Mouse (Mus musculus) thymus, adult 2 months (tissue): ENCODE measurements around the gene Cib1. TPM values are rescaled to one million over a fixed set of nuclear protein-coding genes. Genes with fewer than 3 reads are reported as not detected.

Source experiments
- DNase-seq: peaks from one replicate; pipeline ENCODE4 v3.0.0; 2021
- H3K27ac ChIP-seq: fragments of 200-500 bp; 2 replicates; pipeline ENCODE4 v1.5.1; 2012; ENCODE audit warnings: low read length, control low read depth; ENCODE audit not compliant: control insufficient read depth, insufficient read depth
- H3K27me3 ChIP-seq: fragments of 200-500 bp; 2 replicates; pipeline ENCODE4 v1.6.1; 2012; ENCODE audit warnings: mild to moderate bottlenecking, low read length, moderate library complexity, mixed read lengths; ENCODE audit not compliant: control insufficient read depth, insufficient read depth
- H3K36me3 ChIP-seq: fragments of 200-500 bp; 2 replicates; pipeline ENCODE4 v1.6.1; 2012; ENCODE audit warnings: mild to moderate bottlenecking, low read length, moderate library complexity; ENCODE audit not compliant: control insufficient read depth, insufficient read depth
- H3K4me1 ChIP-seq: fragments of 200-500 bp; replicated peaks from 2 replicates; pipeline ENCODE4 v1.6.1; 2012; ENCODE audit warnings: low read length; ENCODE audit not compliant: control insufficient read depth, insufficient read depth
- H3K4me3 ChIP-seq: fragments of 200-500 bp; 2 replicates; pipeline ENCODE4 v1.5.1; 2012; ENCODE audit warnings: mild to moderate bottlenecking, low read length, control low read depth, moderate library complexity; ENCODE audit not compliant: control insufficient read depth, insufficient read depth
- CTCF ChIP-seq: fragments of 200-500 bp; IDR thresholded peaks from 2 replicates; pipeline ENCODE4 v1.5.1; 2012; ENCODE audit warnings: mild to moderate bottlenecking, control low read depth, low read length, moderate library complexity, borderline replicate concordance; ENCODE audit not compliant: control insufficient read depth, poor library complexity, insufficient read depth; ENCODE audit errors: extremely low read depth
- POLR2A ChIP-seq: fragments of 200-500 bp; IDR thresholded peaks from 2 replicates; pipeline ENCODE4 v1.6.1; 2012; ENCODE audit warnings: mild to moderate bottlenecking, low read length, control low read depth, moderate library complexity; ENCODE audit not compliant: control insufficient read depth, poor library complexity, insufficient read depth; ENCODE audit errors: extremely low read depth
- WGBS: fragments of 180-500 bp; shearing (Covaris S2); methylation state at CpG from one replicate; pipeline ENCODE4 v1.1.7; 2018; 5-methylcytosine and 5-hydroxymethylcytosine counted together
- polyA plus RNA-seq: library from polyadenylated mRNA; depleted of rRNA; stranded (reverse); fragments of >200 nt; gene quantifications from 2 replicates; pipeline ENCODE4 v1.2.3, GENCODE M21; 2012

Gene Cib1
- polyA plus RNA-seq, 1 experiment, result 192 TPM

DNA sequence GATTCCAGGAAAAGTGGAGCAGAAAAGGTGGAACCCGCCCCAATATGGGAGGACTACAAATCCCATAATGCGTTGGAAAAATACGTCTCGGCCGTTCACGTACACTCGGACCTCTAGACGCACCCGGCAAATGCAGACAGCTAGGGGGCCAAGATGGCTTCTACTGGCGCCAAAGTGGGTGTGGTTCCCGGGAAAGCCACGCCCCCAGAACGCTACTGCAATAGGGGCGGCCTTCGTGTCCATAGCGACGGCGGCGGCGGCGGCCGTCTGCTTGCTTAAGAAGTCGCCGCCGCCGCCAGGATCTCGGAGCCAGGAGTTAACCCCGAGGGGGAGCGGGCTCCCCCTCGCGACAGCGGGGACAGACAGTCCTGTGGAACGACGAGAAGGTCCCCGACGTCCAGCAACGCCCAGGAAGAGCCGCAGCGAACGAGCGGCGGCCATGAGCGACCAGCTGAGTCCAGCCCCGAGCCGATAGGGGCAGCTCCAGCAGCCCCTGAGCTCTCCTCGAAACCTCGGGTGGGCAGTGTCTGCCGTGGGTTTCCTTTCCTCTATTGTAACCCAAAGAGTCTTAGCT, 13.6 kb upstream of the Cib1 start, which contains the start of gene Ttll13:
TSS of gene Ttll13 (plus strand) at position 229 of the 574 bp plus-strand sequence.
- Histone ChIP-seq H3K27ac (no peak within 1 kb of the TSS), H3K4me3 (peak within 1 kb of the TSS; percentile 48), H3K36me3 (no peaks in the 10 kb centered on the region), H3K27me3 (no peaks in the 10 kb centered on the region), H3K4me1 (0 out of 2 replicates have a peak, but pooled peaks cover 2% of the 10 kb centered on the region)
- TF ChIP-seq POLR2A (no peak), CTCF (peak; percentile 82)
- DNase-seq, result peak; percentile 96
- WGBS, result under 1% methylated on average over 48 of the region's 48 CpGs

DNA sequence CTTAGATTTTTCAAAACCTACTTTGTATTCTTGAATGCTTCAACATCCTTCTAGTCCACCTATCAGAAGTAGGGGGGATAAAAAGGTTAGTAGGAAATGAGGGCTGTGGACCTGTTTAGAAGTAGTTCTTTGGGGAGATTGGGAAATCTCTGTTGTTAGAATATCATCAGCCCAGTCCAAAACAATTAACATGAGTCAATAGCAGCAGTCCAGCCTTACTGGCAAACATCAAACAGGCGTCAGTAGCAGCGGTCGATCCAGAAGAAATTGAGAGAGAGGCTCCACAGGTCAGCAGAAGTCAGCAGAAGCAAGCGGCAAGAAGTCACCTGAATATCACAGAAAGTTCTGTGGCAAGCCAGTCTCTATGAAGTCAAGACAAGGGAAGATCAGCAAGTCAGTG, 12.2 kb upstream of the Cib1 start:
- H3K36me3 ChIP-seq, result peaks cover 8% of the 10 kb centered on the region; the same call in 1 of the 2 replicates
- no peak for DNase-seq
- no peak overlapping the region for H3K4me3 ChIP-seq
- no peak for TF ChIP-seq CTCF
- H3K4me1 ChIP-seq, result 0 out of 2 replicates have a peak, but pooled peaks cover 2% of the 10 kb centered on the region
- no peaks in the 10 kb centered on the region for H3K27me3 ChIP-seq
- no peak overlapping the region for H3K27ac ChIP-seq
- WGBS, result over 99% methylated on average over 4 of the region's 4 CpGs

DNA sequence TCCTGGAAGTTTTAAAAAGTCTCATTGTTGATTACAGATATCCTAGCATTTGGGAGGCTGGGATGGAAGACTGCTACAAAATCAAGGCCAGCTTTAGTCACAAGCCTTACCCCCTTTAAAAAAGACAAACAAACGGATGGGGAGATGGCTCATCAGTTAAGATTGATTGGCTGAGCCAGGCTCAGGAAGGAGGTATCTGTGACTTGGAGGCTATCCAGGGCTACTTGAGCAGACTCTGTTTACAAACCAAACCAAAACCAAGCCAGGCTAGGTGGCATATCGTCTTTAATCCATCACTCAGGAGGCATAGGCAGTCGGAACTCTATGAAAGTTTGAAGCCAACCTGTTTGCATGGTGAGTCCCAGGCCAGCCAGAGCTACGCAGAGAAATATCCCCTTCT, 9.0 kb upstream of the Cib1 start:
- Histone ChIP-seq H3K27ac (no peak overlapping the region), H3K4me3 (no peak overlapping the region), H3K27me3 (no peaks in the 10 kb centered on the region), H3K4me1 (0 out of 2 replicates have a peak, but pooled peaks cover 2% of the 10 kb centered on the region), H3K36me3 (peaks cover 22% of the 10 kb centered on the region)
- WGBS, result 95% methylated on average over 4 of the region's 4 CpGs
- TF ChIP-seq POLR2A, result no peak
- no peak for TF ChIP-seq CTCF
- no peak for DNase-seq

DNA sequence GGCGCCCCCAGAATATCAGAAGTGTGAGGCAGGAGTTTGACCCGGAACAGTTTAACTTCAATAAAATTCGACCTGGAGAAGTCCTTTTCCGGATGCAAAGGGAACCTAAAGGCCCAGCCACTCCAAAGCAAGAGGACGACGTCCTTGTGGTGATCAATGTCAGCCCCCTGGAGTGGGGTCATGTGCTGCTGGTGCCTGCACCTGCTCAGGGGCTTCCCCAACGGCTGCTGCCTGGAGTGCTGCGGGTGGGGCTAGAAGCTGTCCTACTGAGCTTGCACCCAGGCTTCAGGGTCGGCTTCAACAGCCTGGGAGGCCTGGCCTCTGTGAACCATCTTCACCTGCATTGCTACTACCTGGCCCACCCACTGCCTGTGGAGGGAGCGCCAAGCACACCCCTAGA, 5.9 kb upstream of the Cib1 start:
- Histone ChIP-seq H3K27ac (no peak overlapping the region), H3K27me3 (no peaks in the 10 kb centered on the region), H3K4me1 (peaks cover 5% of the 10 kb centered on the region), H3K36me3 (peaks cover 22% of the 10 kb centered on the region), H3K4me3 (no peak overlapping the region)
- 94% methylated on average over 10 of the region's 10 CpGs for WGBS
- TF ChIP-seq CTCF, result no peak
- no peak for TF ChIP-seq POLR2A
- no peak for DNase-seq

DNA sequence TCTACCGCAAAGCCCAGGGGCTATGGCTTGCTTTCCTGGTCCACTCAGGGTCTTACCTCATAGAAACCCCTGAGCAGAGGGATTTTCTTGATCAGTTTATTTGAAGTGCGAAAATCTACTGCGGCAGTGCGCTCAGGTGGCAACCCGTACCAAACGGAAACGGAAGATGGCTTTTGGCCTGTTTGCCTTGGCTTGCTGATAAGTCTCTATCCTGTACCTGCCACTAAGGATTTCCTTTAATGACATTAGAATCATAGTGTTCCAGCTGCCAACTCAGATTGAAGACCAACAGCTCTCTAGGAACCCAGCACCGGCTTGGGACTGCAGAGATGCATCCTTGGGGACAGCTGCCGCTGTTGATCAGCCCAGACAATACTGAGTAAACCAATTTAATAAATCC, 1.2 kb upstream of the Cib1 start:
- peak overlapping the region; percentile 50; the same call in 1 of the 2 replicates for H3K27ac ChIP-seq
- peak overlapping the region; percentile 15; the same call in 1 of the 2 replicates for H3K4me3 ChIP-seq
- H3K4me1 ChIP-seq, result peaks cover 7% of the 10 kb centered on the region
- WGBS, result 72% methylated on average over 9 of the region's 9 CpGs
- DNase-seq, result no peak
- peaks cover 7% of the 10 kb centered on the region for H3K36me3 ChIP-seq
- H3K27me3 ChIP-seq, result no peaks in the 10 kb centered on the region
- TF ChIP-seq POLR2A, result no peak
- TF ChIP-seq CTCF, result no peak

DNA sequence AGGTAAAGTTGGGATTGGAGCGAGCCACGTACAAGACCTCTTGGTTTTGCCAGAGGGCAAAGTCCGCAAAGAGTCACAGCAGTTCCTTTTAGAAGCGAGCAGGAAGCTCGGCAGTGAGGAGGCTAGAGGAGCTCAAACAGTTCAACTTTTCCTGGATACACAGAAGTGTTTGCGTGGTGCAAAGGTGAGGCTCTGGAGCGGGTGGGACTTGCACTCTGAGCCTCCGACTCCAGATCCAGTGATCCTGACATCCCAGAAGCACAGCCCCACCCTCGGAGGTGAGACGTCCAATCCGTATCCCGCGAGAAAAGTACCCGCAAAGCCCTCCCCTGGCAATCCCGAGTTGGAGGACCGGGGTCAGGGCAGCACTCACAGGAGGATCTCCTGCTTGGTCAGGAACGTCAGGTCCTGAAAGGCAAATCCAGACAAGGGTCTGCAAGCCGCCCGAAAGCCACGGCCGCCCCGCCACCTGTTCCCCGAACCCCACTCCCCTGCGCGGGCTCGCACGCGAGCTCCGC, 583 bp downstream of the Cib1 start:
- peak overlapping the region; percentile 55 for H3K4me3 ChIP-seq
- no peak for DNase-seq
- TF ChIP-seq CTCF, result no peak
- no peak for TF ChIP-seq POLR2A
- H3K4me1 ChIP-seq, result peaks cover 10% of the 10 kb centered on the region
- H3K27me3 ChIP-seq, result no peaks in the 10 kb centered on the region
- H3K27ac ChIP-seq, result peak overlapping the region; percentile 3; the same call in 1 of the 2 replicates
- peaks cover 3% of the 10 kb centered on the region for H3K36me3 ChIP-seq
- 1% methylated on average over 29 of the region's 29 CpGs for WGBS
